Mouse (Mus musculus): ENCODE data around the gene Rimkla. TPM values are rescaled to one million over a fixed set of nuclear protein-coding genes. Genes with fewer than 3 reads are reported as not detected.

The Rimkla gene
- total RNA-seq (2023) = not detected in 2 replicates

DNA sequence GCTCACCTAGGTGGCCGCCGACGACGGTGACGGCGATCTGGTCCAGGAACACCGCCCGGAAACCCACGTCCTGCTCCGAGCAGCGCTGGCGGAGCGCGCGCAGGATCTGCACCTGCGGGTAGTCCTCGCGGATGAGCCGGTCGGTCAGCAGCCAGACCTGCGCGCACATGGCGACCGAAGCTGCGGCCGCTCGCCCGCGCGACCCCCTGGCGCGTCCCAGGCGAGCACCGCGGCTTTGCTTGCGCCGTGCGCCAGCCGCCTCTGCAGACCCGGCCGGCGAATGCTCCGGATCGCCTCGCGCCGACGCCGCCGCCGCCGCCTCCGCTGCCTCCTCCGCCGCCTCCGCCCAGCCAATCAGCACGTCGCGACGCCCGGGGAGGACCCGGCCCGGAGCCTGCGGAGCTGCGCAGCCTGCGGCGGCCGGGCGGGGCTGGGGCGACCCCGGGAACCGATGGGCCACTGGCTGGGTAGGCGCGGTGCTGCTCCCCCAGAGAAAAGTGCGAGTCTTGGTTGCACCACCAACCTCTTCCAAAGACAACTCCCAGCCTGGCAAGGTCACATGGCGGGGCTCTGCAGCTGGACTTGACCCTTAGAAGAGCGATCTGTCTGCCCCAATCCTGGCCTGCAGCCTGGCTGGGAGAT lies at the start of gene Rimkla:
Rimkla (minus strand) TSS at position 338 of the 642 bp plus-strand sequence.

GRCm38 (mm10) chr4:119539031-119539824 lies 46.8 kb upstream of the Rimkla start, which contains the start of gene Frg2f1:
Frg2f1 (minus strand) TSS chr4:119539529.

DNA sequence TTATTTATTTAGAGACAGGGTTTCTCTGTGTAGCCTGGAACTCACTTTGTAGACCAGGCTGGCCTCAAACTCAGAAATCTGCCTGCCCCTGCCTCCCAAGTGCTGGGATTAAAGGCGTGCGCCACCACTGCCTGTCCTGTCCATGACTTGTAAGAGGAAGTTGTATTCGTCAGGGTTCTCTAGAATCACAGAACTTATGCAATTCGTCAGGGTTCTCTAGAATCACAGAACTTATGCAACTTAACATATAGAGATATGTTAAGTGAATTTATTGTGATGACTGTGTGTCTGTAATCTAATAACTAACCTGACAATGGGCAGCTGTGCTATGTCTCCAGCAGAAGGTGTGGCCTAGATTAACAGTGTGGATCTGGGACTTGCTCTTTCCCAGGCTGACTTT lies 44.2 kb upstream of the Rimkla start, which contains the start of gene Foxj3:
Foxj3 (plus strand) TSS at position 390 of the 400 bp plus-strand sequence.

DNA sequence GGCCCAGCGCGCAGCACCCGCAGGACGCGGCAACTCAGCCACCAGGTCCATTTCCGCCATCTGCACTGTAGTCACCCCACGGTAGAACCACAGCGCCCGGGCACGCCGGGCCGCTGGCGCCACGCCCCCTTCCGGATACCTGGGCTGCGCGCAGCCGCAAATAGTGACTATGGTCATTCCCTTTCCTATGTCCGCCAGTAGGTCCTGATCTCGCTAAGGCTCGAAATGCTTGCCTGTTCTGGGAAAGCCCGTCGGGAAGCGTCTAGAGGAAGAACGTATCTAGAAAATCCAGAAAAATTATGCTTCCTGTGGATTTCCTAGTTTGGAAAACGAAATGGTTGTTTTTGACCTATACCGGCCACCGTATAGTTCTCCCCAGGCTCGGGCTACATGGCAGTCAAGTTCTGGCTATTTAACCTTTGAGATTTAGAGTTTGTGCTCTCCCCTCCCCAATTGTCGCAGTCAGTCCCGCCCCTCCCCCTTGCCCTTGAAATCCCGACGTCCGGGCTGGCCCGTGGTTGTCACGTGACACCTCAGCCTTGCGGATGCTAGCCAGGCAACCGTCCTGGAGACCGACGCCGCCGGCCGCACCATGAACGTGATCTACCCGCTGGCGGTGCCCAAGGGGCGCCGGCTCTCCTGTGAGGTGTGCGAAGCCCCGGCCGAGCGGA lies 70.0 kb downstream of the Rimkla start, which contains the start of the genes Ppcs and Zmynd12:
Ppcs (minus strand) TSS at position 127 of the 671 bp plus-strand sequence.
Zmynd12 (plus strand) TSS at position 521 of the 671 bp plus-strand sequence.

Other genes with a start within 250 kb of the Rimkla start
- not detected in 2 replicates for gene Cldn19, start 237.2 kb downstream of the Rimkla start, total RNA-seq (2023)
- 294 and 313 TPM in 2 replicates for gene Ybx1, start 198.0 kb downstream of the Rimkla start, total RNA-seq (2023)
- 14.5 and 19.0 TPM in 2 replicates for gene Ppih, start 172.1 kb downstream of the Rimkla start, total RNA-seq (2023)
- gene Ccdc30, start 77.1 kb downstream of the Rimkla start, total RNA-seq (2023) = not detected in 2 replicates
- gene Ppcs, start 70.2 kb downstream of the Rimkla start, total RNA-seq (2023) = 0.51 and 1.3 TPM in 2 replicates
- not detected in 2 replicates for gene Zmynd12, start 69.8 kb downstream of the Rimkla start, total RNA-seq (2023)
- 36.0 and 50.3 TPM in 2 replicates for gene Foxj3, start 44.4 kb upstream of the Rimkla start, total RNA-seq (2023)
- 1.7 and 1.9 TPM in 2 replicates for gene Frg2f1, start 46.9 kb upstream of the Rimkla start, total RNA-seq (2023)
- not detected in 2 replicates for gene Guca2a, start 145.1 kb upstream of the Rimkla start, total RNA-seq (2023)
- gene Guca2b, start 166.3 kb upstream of the Rimkla start, total RNA-seq (2023) = not detected in 2 replicates
- gene Hivep3, start 241.2 kb upstream of the Rimkla start, total RNA-seq (2023) = 3.5 and 5.9 TPM in 2 replicates